In the genomic region with DNA sequence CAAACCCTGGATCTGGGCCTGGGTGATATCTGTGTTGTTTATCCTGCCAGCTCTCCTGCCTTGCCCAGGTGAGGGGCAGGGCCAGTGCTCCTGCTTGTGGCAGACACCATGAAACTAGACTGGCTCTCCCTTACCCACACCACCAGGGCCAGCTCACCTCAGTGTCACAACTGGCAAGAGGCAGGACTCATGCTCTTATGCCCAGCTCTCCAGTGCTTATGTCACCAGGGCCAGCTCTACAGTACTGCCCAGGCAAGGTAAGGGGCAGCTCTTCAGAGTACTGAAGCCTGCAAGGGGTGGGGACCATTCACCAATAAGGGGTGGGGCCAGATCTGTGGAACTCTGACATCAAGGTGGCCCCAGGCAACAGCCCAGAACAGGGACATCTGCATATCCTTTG, we compare ENCODE assay signal across 26 mouse cellular contexts. TPM values are rescaled to one million over a fixed set of nuclear protein-coding genes. Genes with fewer than 3 reads are reported as not detected.
DNase-seq lines count a peak whose midpoint lies in the region; ATAC-seq lines count a peak whose summit lies in the region.
"Had no signal": no experiment of that assay in that cellular context is flagged by ENCODE, and none has a peak within 500 bp of the region (broad histone marks: within the 10 kb centered on the region; RNA-seq: fewer than 3 reads in every experiment).

No protein-coding gene starts in this region.

- no peak overlapping the region for H3K4me2 ChIP-seq in heart, embryonic 11.5 days
- H3K4me2 ChIP-seq in heart, embryonic 12.5 days = no peak overlapping the region
- no peak overlapping the region for H3K4me2 ChIP-seq in midbrain, embryonic 14.5 days (ENCODE audit: low read length)
- H3K4me2 ChIP-seq in midbrain, embryonic 16.5 days (ENCODE audit: low read length) = no peak overlapping the region
- H3K4me2 ChIP-seq: embryonic facial prominence, embryonic 13.5 days; forebrain, embryonic 12.5 days; heart, embryonic 13.5 days; intestine, embryonic 15.5 days had no signal

- H3K9ac ChIP-seq in heart, embryonic 11.5 days (ENCODE audit: low read depth, low read length) = no peak overlapping the region
- no peak overlapping the region for H3K9ac ChIP-seq in heart, embryonic 12.5 days
- H3K9ac ChIP-seq in midbrain, embryonic 14.5 days (replicated peaks; ENCODE audit: low read length) = no peak overlapping the region
- H3K9ac ChIP-seq in midbrain, embryonic 16.5 days (ENCODE audit: low read depth, low read length) = no peak overlapping the region
- H3K9ac ChIP-seq: embryonic facial prominence, embryonic 13.5 days; forebrain, embryonic 12.5 days; forebrain, postnatal 0 days; heart, embryonic 13.5 days; intestine, embryonic 15.5 days had no signal

- H3K9me3 ChIP-seq in heart, embryonic 11.5 days (replicated peaks; ENCODE audit: control insufficient read depth, low read length) = no peaks in the 10 kb centered on the region
- H3K9me3 ChIP-seq in heart, embryonic 12.5 days (replicated peaks) = no peaks in the 10 kb centered on the region
- H3K9me3 ChIP-seq in midbrain, embryonic 14.5 days (ENCODE audit: control insufficient read depth, low read length) = no peaks in the 10 kb centered on the region
- H3K9me3 ChIP-seq in midbrain, embryonic 16.5 days (replicated peaks; ENCODE audit: control insufficient read depth, low read length, poor library complexity, severe bottlenecking) = no peaks in the 10 kb centered on the region
- H3K9me3 ChIP-seq: embryonic facial prominence, embryonic 13.5 days; forebrain, embryonic 12.5 days; G1E; heart, embryonic 13.5 days; intestine, embryonic 15.5 days had no signal

- H3K4me1 ChIP-seq in heart, embryonic 11.5 days (ENCODE audit: control insufficient read depth, insufficient read depth, low read length) = no peaks in the 10 kb centered on the region
- H3K4me1 ChIP-seq in heart, embryonic 12.5 days (replicated peaks) = no peaks in the 10 kb centered on the region
- no peaks in the 10 kb centered on the region for H3K4me1 ChIP-seq in midbrain, embryonic 14.5 days (ENCODE audit: control insufficient read depth, insufficient read depth, low read length)
- no peaks in the 10 kb centered on the region for H3K4me1 ChIP-seq in midbrain, embryonic 16.5 days (ENCODE audit: control insufficient read depth, insufficient read depth, low read length)
- H3K4me1 ChIP-seq: embryonic facial prominence, embryonic 13.5 days; forebrain, embryonic 12.5 days; heart, embryonic 13.5 days; intestine, embryonic 15.5 days had no signal

- peak; percentile 42; the same call in 1 of the 2 replicates for ATAC-seq in heart, embryonic 11.5 days (replicated peaks; ENCODE audit: insufficient number of reproducible peaks, low FRiP score, low TSS enrichment)
- no peak for ATAC-seq in heart, embryonic 12.5 days (ENCODE audit: insufficient number of reproducible peaks, low FRiP score)
- ATAC-seq in midbrain, embryonic 14.5 days (ENCODE audit: low FRiP score, low TSS enrichment) = peak; percentile 24; the same call in 1 of the 2 replicates
- no peak for ATAC-seq in midbrain, embryonic 16.5 days
- ATAC-seq: forebrain, postnatal 0 days; hindbrain, embryonic 16.5 days; intestine, embryonic 15.5 days; Patski had no signal

- no peak for DNase-seq in midbrain, embryonic 14.5 days
- DNase-seq in ZHBTc4 (ENCODE audit: low read depth, low spot score) = peak; percentile 50
- no peak for DNase-seq in adrenal gland, adult (ENCODE audit: inconsistent age in 2 of 2, low spot score in 1 of 2)
- DNase-seq: adrenal gland, adult 8-10 months; adrenal gland, postnatal 25 days; cerebellum, adult 18-20 months; cerebellum, adult 9-10 months; cerebellum, postnatal 14 days; forebrain, postnatal 0 days; gastrocnemius, adult 2 months; gastrocnemius, postnatal 14 days; heart, adult 11 months; heart, postnatal 14 days; heart, postnatal 4 days; kidney, adult 11 months had no signal

- no peak overlapping the region for H3K4me3 ChIP-seq in heart, embryonic 11.5 days (ENCODE audit: low read depth, low read length)
- no peak overlapping the region for H3K4me3 ChIP-seq in heart, embryonic 12.5 days
- no peak overlapping the region for H3K4me3 ChIP-seq in midbrain, embryonic 14.5 days (replicated peaks; ENCODE audit: low read depth, low read length)
- no peak overlapping the region for H3K4me3 ChIP-seq in midbrain, embryonic 16.5 days (ENCODE audit: low read depth, low read length)
- H3K4me3 ChIP-seq: embryonic facial prominence, embryonic 13.5 days; erythroblast, embryonic 14.5 days; forebrain, embryonic 12.5 days; gastrocnemius, adult 2 months; heart, embryonic 13.5 days; intestine, embryonic 15.5 days had no signal

- H3K27me3 ChIP-seq in heart, embryonic 11.5 days (ENCODE audit: control insufficient read depth, insufficient read depth, low read length) = no peaks in the 10 kb centered on the region
- no peaks in the 10 kb centered on the region for H3K27me3 ChIP-seq in heart, embryonic 12.5 days (replicated peaks)
- no peaks in the 10 kb centered on the region for H3K27me3 ChIP-seq in midbrain, embryonic 14.5 days (ENCODE audit: control insufficient read depth, insufficient read depth, low read length)
- no peaks in the 10 kb centered on the region for H3K27me3 ChIP-seq in midbrain, embryonic 16.5 days (ENCODE audit: control insufficient read depth, insufficient read depth, low read depth, low read length)
- H3K27me3 ChIP-seq: embryonic facial prominence, embryonic 13.5 days; heart, embryonic 13.5 days; intestine, embryonic 15.5 days had no signal

- H3K27ac ChIP-seq in heart, embryonic 11.5 days (ENCODE audit: low read depth, low read length) = no peak overlapping the region
- no peak overlapping the region for H3K27ac ChIP-seq in heart, embryonic 12.5 days (ENCODE audit: poor library complexity, severe bottlenecking)
- no peak overlapping the region for H3K27ac ChIP-seq in midbrain, embryonic 14.5 days (replicated peaks; ENCODE audit: low read depth, low read length)
- H3K27ac ChIP-seq in midbrain, embryonic 16.5 days (ENCODE audit: low read length) = no peak overlapping the region
- H3K27ac ChIP-seq: embryonic facial prominence, embryonic 13.5 days; forebrain, embryonic 12.5 days; gastrocnemius, adult 2 months; heart, embryonic 13.5 days; intestine, embryonic 15.5 days had no signal

- H3K36me3 ChIP-seq in heart, embryonic 11.5 days (ENCODE audit: control insufficient read depth, insufficient read depth, low read length) = no peaks in the 10 kb centered on the region
- no peaks in the 10 kb centered on the region for H3K36me3 ChIP-seq in heart, embryonic 12.5 days
- no peaks in the 10 kb centered on the region for H3K36me3 ChIP-seq in midbrain, embryonic 14.5 days (ENCODE audit: control insufficient read depth, insufficient read depth, low read length)
- no peaks in the 10 kb centered on the region for H3K36me3 ChIP-seq in midbrain, embryonic 16.5 days (ENCODE audit: control insufficient read depth, insufficient read depth, low read length)
- H3K36me3 ChIP-seq: embryonic facial prominence, embryonic 13.5 days; forebrain, embryonic 12.5 days; G1E; heart, embryonic 13.5 days; intestine, embryonic 15.5 days had no signal

RNA-seq across cellular contexts. Expression of a gene that starts 52.7 kb away (rescaled TPM):
- polyA plus RNA-seq in heart, embryonic 11.5 days (2014; fragmentation: Nextera tagmentation; extraction: Ambion mirVana) = 20.9 and 22.1 TPM in 2 replicates
- 20.3 and 20.5 TPM in 2 replicates for polyA plus RNA-seq in heart, embryonic 12.5 days (2016; fragmentation: Nextera tagmentation; extraction: Ambion mirVana)
- 22.0 and 34.3 TPM in 2 replicates for polyA plus RNA-seq in midbrain, embryonic 14.5 days (2014; fragmentation: Nextera tagmentation; extraction: Ambion mirVana)
- 27.9 and 28.3 TPM in 2 replicates for polyA plus RNA-seq in midbrain, embryonic 16.5 days (2015; fragmentation: Nextera tagmentation; extraction: Ambion mirVana)

Comparison
In these comparisons a context has a peak if more than half of its experiments do, and no peak if none do; other contexts are left out.
1. ATAC-seq: peak in heart, embryonic 11.5 days (single experiment) and midbrain, embryonic 14.5 days (single experiment); none in heart, embryonic 12.5 days (single experiment) and midbrain, embryonic 16.5 days (single experiment).